Mouse (Mus musculus) liver, adult 2 months (tissue): ENCODE measurements at regions not wholly inside any gene's neighbourhood (a gene's known extent, or its start where the extent isn't known, plus 50 kb on each side); places are given as distances from the start of the nearest gene placed in this dataset.

Experiments
- DNase-seq: peaks from one replicate; pipeline ENCODE4 v3.0.0-alpha.2; 2011; ENCODE audit warnings: low read depth, low spot score; ENCODE audit errors: extremely low read depth
- H3K27ac ChIP-seq: fragments of 200-500 bp; replicated peaks from 2 replicates; pipeline ENCODE4 v1.5.1; 2012; ENCODE audit warnings: low read depth, mild to moderate bottlenecking, control low read depth, inconsistent platforms, low read length; ENCODE audit not compliant: insufficient read depth
- H3K27me3 ChIP-seq: fragments of 200-500 bp; 2 replicates; pipeline ENCODE4 v1.6.1; 2012; ENCODE audit warnings: mild to moderate bottlenecking, moderate library complexity, low read length, inconsistent platforms; ENCODE audit not compliant: control insufficient read depth, insufficient read depth
- H3K36me3 ChIP-seq: fragments of 200-500 bp; 2 replicates; pipeline ENCODE4 v1.6.1; 2012; ENCODE audit warnings: low read length, inconsistent platforms; ENCODE audit not compliant: control insufficient read depth, insufficient read depth
- H3K4me1 ChIP-seq: fragments of 200-500 bp; 2 replicates; pipeline ENCODE4 v1.6.1; 2011; ENCODE audit warnings: low read length; ENCODE audit not compliant: control insufficient read depth, insufficient read depth
- H3K4me3 ChIP-seq: fragments of 200-500 bp; 2 replicates; pipeline ENCODE4 v1.5.1; 2011; ENCODE audit warnings: low read depth, mild to moderate bottlenecking, control low read depth, low read length, moderate library complexity; ENCODE audit not compliant: insufficient read depth
- H3K79me2 ChIP-seq: fragments of 200-500 bp; 2 replicates; pipeline ENCODE4 v1.6.1; 2012; ENCODE audit warnings: inconsistent platforms, mild to moderate bottlenecking, low read length, moderate library complexity; ENCODE audit not compliant: control insufficient read depth, insufficient read depth
- H3K9ac ChIP-seq: fragments of 200-500 bp; 2 replicates; pipeline ENCODE4 v1.6.1; 2012; ENCODE audit warnings: low read depth, mild to moderate bottlenecking, control low read depth, inconsistent platforms, low read length
- CTCF ChIP-seq: fragments of 200-500 bp; IDR thresholded peaks from 2 replicates; pipeline ENCODE4 v1.5.1; 2011; ENCODE audit warnings: low read depth, low read length, control low read depth
- POLR2A ChIP-seq: fragments of 200-500 bp; IDR thresholded peaks from 2 replicates; pipeline ENCODE4 v1.6.1; 2011; ENCODE audit warnings: low read length, control low read depth; ENCODE audit not compliant: insufficient read depth; ENCODE audit errors: extremely low read depth
- WGBS: fragments of 180-500 bp; shearing (Covaris S2); methylation state at CpG from one replicate; pipeline ENCODE4 v1.1.7; 2018; 5-methylcytosine and 5-hydroxymethylcytosine counted together

GRCm38 (mm10) chr16:24232001-24232530 lies 161.2 kb upstream of the Lpp start:
- DNase-seq: no peak
- peaks cover 35% of the 10 kb centered on the region for H3K4me1 ChIP-seq
- H3K4me3 ChIP-seq: no peak overlapping the region
- no peaks in the 10 kb centered on the region for H3K79me2 ChIP-seq
- TF ChIP-seq CTCF (no peak), POLR2A (no peak)
- H3K36me3 ChIP-seq: no peaks in the 10 kb centered on the region
- no peak overlapping the region for H3K9ac ChIP-seq
- peak overlapping the region; percentile 80 for H3K27ac ChIP-seq
- 59% methylated on average over 6 of the region's 6 CpGs for WGBS
- no peaks in the 10 kb centered on the region for H3K27me3 ChIP-seq

- DNase-seq: peak; percentile 39
- H3K4me1 ChIP-seq: peaks cover 34% of the 10 kb centered on the region
- H3K4me3 ChIP-seq: no peak overlapping the region
- peak overlapping the region; percentile 80 for H3K27ac ChIP-seq
- TF ChIP-seq POLR2A: no peak
- TF ChIP-seq CTCF: no peak
- no peak overlapping the region for H3K9ac ChIP-seq
- WGBS: 53% methylated on average over 5 of the region's 5 CpGs
- H3K27me3 ChIP-seq: no peaks in the 10 kb centered on the region
- H3K36me3 ChIP-seq: no peaks in the 10 kb centered on the region
- no peaks in the 10 kb centered on the region for H3K79me2 ChIP-seq
Measured at GRCm38 (mm10) chr16:24231506-24231905, 161.8 kb upstream of the Lpp start.

GRCm38 (mm10) chr16:24229002-24229607 lies 164.2 kb upstream of the Lpp start:
- TF ChIP-seq POLR2A: no peak
- Histone ChIP-seq H3K36me3 (no peaks in the 10 kb centered on the region), H3K27me3 (no peaks in the 10 kb centered on the region), H3K27ac (peak overlapping the region; percentile 94), H3K4me1 (peaks cover 50% of the 10 kb centered on the region), H3K4me3 (no peak overlapping the region), H3K79me2 (no peaks in the 10 kb centered on the region), H3K9ac (peak overlapping the region; percentile 1; the same call in 1 of the 2 replicates)
- peak; percentile 98 for DNase-seq
- 18% methylated on average over 7 of the region's 7 CpGs for WGBS

- WGBS: 30% methylated on average over 4 of the region's 4 CpGs
- TF ChIP-seq POLR2A (no peak), CTCF (no peak)
- Histone ChIP-seq H3K4me3 (no peak overlapping the region), H3K36me3 (no peaks in the 10 kb centered on the region), H3K27ac (peak overlapping the region; percentile 100), H3K27me3 (no peaks in the 10 kb centered on the region), H3K79me2 (no peaks in the 10 kb centered on the region), H3K4me1 (peaks cover 55% of the 10 kb centered on the region), H3K9ac (peak overlapping the region; percentile 23; the same call in 1 of the 2 replicates)
- DNase-seq: peak; percentile 95
Measured at GRCm38 (mm10) chr16:24225897-24226296, 167.4 kb upstream of the Lpp start.

- Histone ChIP-seq H3K27ac (peak overlapping the region; percentile 100), H3K79me2 (no peaks in the 10 kb centered on the region), H3K4me3 (no peak overlapping the region), H3K36me3 (no peaks in the 10 kb centered on the region), H3K9ac (no peak overlapping the region; the same call in 1 of the 2 replicates), H3K4me1 (peaks cover 55% of the 10 kb centered on the region), H3K27me3 (no peaks in the 10 kb centered on the region)
- WGBS: 29% methylated on average over 1 of the region's 1 CpGs
- peak; percentile 94 for DNase-seq
- TF ChIP-seq CTCF (no peak), POLR2A (no peak)
Measured at GRCm38 (mm10) chr16:24225090-24225489, 168.2 kb upstream of the Lpp start.

- Histone ChIP-seq H3K9ac (0 out of 2 replicates have a peak overlapping the region, but pooled peaks have one; percentile 15), H3K36me3 (no peaks in the 10 kb centered on the region), H3K79me2 (no peaks in the 10 kb centered on the region), H3K4me1 (peaks cover 51% of the 10 kb centered on the region), H3K4me3 (no peak overlapping the region), H3K27me3 (no peaks in the 10 kb centered on the region), H3K27ac (peak overlapping the region; percentile 100)
- peak; percentile 92 for DNase-seq
- no peak for TF ChIP-seq CTCF
- TF ChIP-seq POLR2A: no peak
Measured at GRCm38 (mm10) chr16:24223901-24224300, 169.4 kb upstream of the Lpp start.
